Mouse (Mus musculus): ENCODE measurements around the gene St3gal3. TPM values are rescaled to one million over a fixed set of nuclear protein-coding genes. Genes with fewer than 3 reads are reported as not detected.

Gene St3gal3
- polyA plus RNA-seq, 1 experiment, result 6.8 TPM

GRCm38 (mm10) chr4:117894601-117895000 lies 240.1 kb downstream of the St3gal3 start:
- WGBS, result 89% methylated on average over 8 of the region's 8 CpGs
- no peak for TF ChIP-seq POLR2A (IDR thresholded peaks at IDR 0.05; ENCODE audit: borderline replicate concordance, control insufficient read depth, low read depth, low read length)
- TF ChIP-seq CTCF (IDR thresholded peaks at IDR 0.05; ENCODE audit: control insufficient read depth, insufficient read depth, low read length), result no peak
- Histone ChIP-seq H3K27ac (ENCODE audit: control insufficient read depth, insufficient read depth, low read depth, low read length, poor library complexity) (no peak overlapping the region), H3K4me1 (ENCODE audit: control insufficient read depth, insufficient read depth, low read length) (no peaks in the 10 kb centered on the region; the same call in 1 of the 2 replicates), H3K4me3 (replicated peaks; ENCODE audit: control insufficient read depth, low read depth, low read length) (no peak overlapping the region)

- Histone ChIP-seq H3K4me3 (replicated peaks; ENCODE audit: control insufficient read depth, low read depth, low read length) (no peak overlapping the region), H3K4me1 (ENCODE audit: control insufficient read depth, insufficient read depth, low read length) (no peaks in the 10 kb centered on the region; the same call in 1 of the 2 replicates), H3K27ac (ENCODE audit: control insufficient read depth, insufficient read depth, low read depth, low read length, poor library complexity) (no peak overlapping the region)
- 16% methylated on average over 9 of the region's 9 CpGs for WGBS
- TF ChIP-seq CTCF (IDR thresholded peaks at IDR 0.05; ENCODE audit: control insufficient read depth, insufficient read depth, low read length), result no peak
Observed at GRCm38 (mm10) chr4:117893376-117893775, 241.3 kb downstream of the St3gal3 start.

- WGBS, result under 1% methylated on average over 21 of the region's 21 CpGs
- no peaks in the 10 kb centered on the region; the same call in 1 of the 2 replicates for H3K4me1 ChIP-seq (ENCODE audit: control insufficient read depth, insufficient read depth, low read length)
- TF ChIP-seq POLR2A (IDR thresholded peaks at IDR 0.05; ENCODE audit: borderline replicate concordance, control insufficient read depth, low read depth, low read length) (no peak), CTCF (IDR thresholded peaks at IDR 0.05; ENCODE audit: control insufficient read depth, insufficient read depth, low read length) (peak; percentile 17; the same call in 1 of the 2 replicates)
- no peak within 1 kb of the TSS for H3K27ac ChIP-seq (ENCODE audit: control insufficient read depth, insufficient read depth, low read depth, low read length, poor library complexity)
- peak within 1 kb of the TSS; percentile 88 for H3K4me3 ChIP-seq (replicated peaks; ENCODE audit: control insufficient read depth, low read depth, low read length)
Observed at GRCm38 (mm10) chr4:117891738-117892161, 243.0 kb downstream of the St3gal3 start, which contains the start of gene Dph2. Gene Dph2, minus strand, starts transcription at chr4:117892032.

GRCm38 (mm10) chr4:117890750-117891149 lies 244.0 kb downstream of the St3gal3 start:
- peaks cover 2% of the 10 kb centered on the region; the same call in 1 of the 2 replicates for H3K4me1 ChIP-seq (ENCODE audit: control insufficient read depth, insufficient read depth, low read length)
- no peak overlapping the region for H3K27ac ChIP-seq (ENCODE audit: control insufficient read depth, insufficient read depth, low read depth, low read length, poor library complexity)
- WGBS, result 91% methylated on average over 8 of the region's 8 CpGs
- no peak for TF ChIP-seq CTCF (IDR thresholded peaks at IDR 0.05; ENCODE audit: control insufficient read depth, insufficient read depth, low read length)
- H3K4me3 ChIP-seq (replicated peaks; ENCODE audit: control insufficient read depth, low read depth, low read length), result peak overlapping the region; percentile 7

- 88% methylated on average over 14 of the region's 14 CpGs for WGBS
- TF ChIP-seq POLR2A (IDR thresholded peaks at IDR 0.05; ENCODE audit: borderline replicate concordance, control insufficient read depth, low read depth, low read length), result no peak
- no peak for TF ChIP-seq CTCF (IDR thresholded peaks at IDR 0.05; ENCODE audit: control insufficient read depth, insufficient read depth, low read length)
- no peak overlapping the region for H3K27ac ChIP-seq (ENCODE audit: control insufficient read depth, insufficient read depth, low read depth, low read length, poor library complexity)
- peaks cover 2% of the 10 kb centered on the region; the same call in 1 of the 2 replicates for H3K4me1 ChIP-seq (ENCODE audit: control insufficient read depth, insufficient read depth, low read length)
- H3K4me3 ChIP-seq (replicated peaks; ENCODE audit: control insufficient read depth, low read depth, low read length), result no peak overlapping the region
Observed at GRCm38 (mm10) chr4:117890031-117890430, 244.7 kb downstream of the St3gal3 start.

GRCm38 (mm10) chr4:117889471-117889870 lies 245.2 kb downstream of the St3gal3 start:
- TF ChIP-seq CTCF (IDR thresholded peaks at IDR 0.05; ENCODE audit: control insufficient read depth, insufficient read depth, low read length) (no peak), POLR2A (IDR thresholded peaks at IDR 0.05; ENCODE audit: borderline replicate concordance, control insufficient read depth, low read depth, low read length) (no peak)
- WGBS, result 89% methylated on average over 15 of the region's 15 CpGs
- Histone ChIP-seq H3K4me1 (ENCODE audit: control insufficient read depth, insufficient read depth, low read length) (peaks cover 2% of the 10 kb centered on the region; the same call in 1 of the 2 replicates), H3K4me3 (replicated peaks; ENCODE audit: control insufficient read depth, low read depth, low read length) (no peak overlapping the region), H3K27ac (ENCODE audit: control insufficient read depth, insufficient read depth, low read depth, low read length, poor library complexity) (no peak overlapping the region)

- no peak for TF ChIP-seq CTCF (IDR thresholded peaks at IDR 0.05; ENCODE audit: control insufficient read depth, insufficient read depth, low read length)
- no peak for TF ChIP-seq POLR2A (IDR thresholded peaks at IDR 0.05; ENCODE audit: borderline replicate concordance, control insufficient read depth, low read depth, low read length)
- Histone ChIP-seq H3K27ac (ENCODE audit: control insufficient read depth, insufficient read depth, low read depth, low read length, poor library complexity) (no peak overlapping the region), H3K4me3 (replicated peaks; ENCODE audit: control insufficient read depth, low read depth, low read length) (no peak overlapping the region), H3K4me1 (ENCODE audit: control insufficient read depth, insufficient read depth, low read length) (peaks cover 2% of the 10 kb centered on the region; the same call in 1 of the 2 replicates)
- 75% methylated on average over 2 of the region's 2 CpGs for WGBS
Observed at GRCm38 (mm10) chr4:117887920-117888319, 246.8 kb downstream of the St3gal3 start.

GRCm38 (mm10) chr4:117887133-117887532 lies 247.6 kb downstream of the St3gal3 start, which contains the start of gene Atp6v0b:
Gene Atp6v0b, minus strand, starts transcription at chr4:117887333.
- no peak for TF ChIP-seq CTCF (IDR thresholded peaks at IDR 0.05; ENCODE audit: control insufficient read depth, insufficient read depth, low read length)
- TF ChIP-seq POLR2A (IDR thresholded peaks at IDR 0.05; ENCODE audit: borderline replicate concordance, control insufficient read depth, low read depth, low read length), result peak; percentile 80; the same call in 1 of the 2 replicates
- peak within 1 kb of the TSS; percentile 91 for H3K4me3 ChIP-seq (replicated peaks; ENCODE audit: control insufficient read depth, low read depth, low read length)
- WGBS, result under 1% methylated on average over 37 of the region's 37 CpGs
- peaks cover 2% of the 10 kb centered on the region; the same call in 1 of the 2 replicates for H3K4me1 ChIP-seq (ENCODE audit: control insufficient read depth, insufficient read depth, low read length)
- H3K27ac ChIP-seq (ENCODE audit: control insufficient read depth, insufficient read depth, low read depth, low read length, poor library complexity), result peak within 1 kb of the TSS; percentile 93

- H3K4me1 ChIP-seq (ENCODE audit: control insufficient read depth, insufficient read depth, low read length), result peaks cover 2% of the 10 kb centered on the region; the same call in 1 of the 2 replicates
- H3K4me3 ChIP-seq (replicated peaks; ENCODE audit: control insufficient read depth, low read depth, low read length), result peak overlapping the region; percentile 91
- TF ChIP-seq CTCF (IDR thresholded peaks at IDR 0.05; ENCODE audit: control insufficient read depth, insufficient read depth, low read length) (no peak), POLR2A (IDR thresholded peaks at IDR 0.05; ENCODE audit: borderline replicate concordance, control insufficient read depth, low read depth, low read length) (no peak)
- H3K27ac ChIP-seq (ENCODE audit: control insufficient read depth, insufficient read depth, low read depth, low read length, poor library complexity), result peak overlapping the region; percentile 93
- WGBS, result under 1% methylated on average over 24 of the region's 24 CpGs
Observed at GRCm38 (mm10) chr4:117886644-117887043, 248.1 kb downstream of the St3gal3 start.

Measured in bone marrow, adult 2 months (tissue).